Mouse (Mus musculus) hindbrain, embryonic 15.5 days (tissue): Measurements from ENCODE around the gene Tmem121b. TPM values are rescaled to one million over a fixed set of nuclear protein-coding genes. Genes with fewer than 3 reads are reported as not detected.

ENCODE experiments used
- ATAC-seq: fragments of 200-750 bp; cut with Nextera tagmentation; 2 replicates; pipeline ENCODE4 v1.8.0; 2017; ENCODE audit warnings: low read depth, moderate number of reproducible peaks, moderate TSS enrichment; ENCODE audit not compliant: low FRiP score
- H3K27ac ChIP-seq: fragments of 300-500 bp; sonication (generic); replicated peaks from 2 replicates; pipeline ENCODE4 v1.5.1; 2015; ENCODE audit warnings: mild to moderate bottlenecking, inconsistent platforms
- H3K27me3 ChIP-seq: fragments of 300-500 bp; sonication (generic); 2 replicates; pipeline ENCODE4 v1.6.1; 2015; ENCODE audit warnings: control low read depth, inconsistent platforms
- H3K36me3 ChIP-seq: fragments of 300-500 bp; sonication (generic); 2 replicates; pipeline ENCODE4 v1.6.1; 2015; ENCODE audit warnings: control low read depth, inconsistent platforms
- H3K4me1 ChIP-seq: fragments of 300-500 bp; sonication (generic); replicated peaks from 2 replicates; pipeline ENCODE4 v1.6.1; 2015; ENCODE audit warnings: control low read depth, inconsistent platforms
- H3K4me2 ChIP-seq: fragments of 300-500 bp; sonication (generic); 2 replicates; pipeline ENCODE4 v1.6.1; 2015; ENCODE audit warnings: moderate library complexity, mild to moderate bottlenecking, inconsistent platforms
- H3K4me3 ChIP-seq: fragments of 300-500 bp; sonication (generic); 2 replicates; pipeline ENCODE4 v1.5.1; 2015; ENCODE audit warnings: mild to moderate bottlenecking, inconsistent platforms
- H3K9ac ChIP-seq: fragments of 300-500 bp; sonication (generic); 2 replicates; pipeline ENCODE4 v1.6.1; 2015; ENCODE audit warnings: inconsistent platforms
- H3K9me3 ChIP-seq: fragments of 300-500 bp; sonication (generic); 2 replicates; pipeline ENCODE4 v1.6.1; 2016; ENCODE audit warnings: control low read depth, inconsistent platforms
- WGBS: fragments of 180-500 bp; shearing (Covaris S2); methylation state at CpG from one replicate; pipeline ENCODE4 v1.1.7; 2015; 5-methylcytosine and 5-hydroxymethylcytosine counted together
- polyA plus RNA-seq: library from polyadenylated mRNA; unstranded; fragments of >200 nt; fragmentation: Nextera tagmentation; extraction: Ambion mirVana; gene quantifications from 2 replicates; pipeline ENCODE4 v1.2.1, GENCODE M21; 2015

The Tmem121b gene
- polyA plus RNA-seq, 1 experiment from 2014 or later: 3.5 TPM

DNA sequence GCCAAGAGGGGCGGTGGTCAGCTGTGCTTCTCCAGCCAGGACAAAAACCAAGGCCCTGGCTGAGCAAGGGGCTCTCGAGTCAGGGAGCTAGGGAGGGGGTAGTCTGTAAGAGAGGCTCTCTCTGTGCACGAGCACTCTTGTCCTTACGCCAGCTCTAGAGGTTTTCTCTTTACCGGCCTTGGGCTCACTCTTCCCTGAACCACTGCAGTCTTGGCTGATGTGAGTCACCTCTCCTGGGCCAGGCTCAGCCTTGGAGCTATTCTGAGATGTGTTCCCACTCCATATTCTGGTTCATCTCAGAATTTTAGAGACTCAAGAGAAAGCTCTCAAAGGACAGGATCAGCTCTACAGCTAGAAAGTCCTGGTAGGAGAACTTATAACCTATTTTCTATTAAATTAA is 23.7 kb upstream of the Tmem121b start:
- H3K9me3 ChIP-seq: no peaks in the 10 kb centered on the region
- 84% methylated on average over 5 of the region's 5 CpGs for WGBS
- H3K9ac ChIP-seq: no peak overlapping the region
- H3K4me3 ChIP-seq: no peak overlapping the region
- H3K4me1 ChIP-seq: no peaks in the 10 kb centered on the region
- ATAC-seq: no peak
- no peak overlapping the region for H3K27ac ChIP-seq
- no peak overlapping the region for H3K4me2 ChIP-seq
- peaks cover 24% of the 10 kb centered on the region for H3K36me3 ChIP-seq
- no peaks in the 10 kb centered on the region for H3K27me3 ChIP-seq

DNA sequence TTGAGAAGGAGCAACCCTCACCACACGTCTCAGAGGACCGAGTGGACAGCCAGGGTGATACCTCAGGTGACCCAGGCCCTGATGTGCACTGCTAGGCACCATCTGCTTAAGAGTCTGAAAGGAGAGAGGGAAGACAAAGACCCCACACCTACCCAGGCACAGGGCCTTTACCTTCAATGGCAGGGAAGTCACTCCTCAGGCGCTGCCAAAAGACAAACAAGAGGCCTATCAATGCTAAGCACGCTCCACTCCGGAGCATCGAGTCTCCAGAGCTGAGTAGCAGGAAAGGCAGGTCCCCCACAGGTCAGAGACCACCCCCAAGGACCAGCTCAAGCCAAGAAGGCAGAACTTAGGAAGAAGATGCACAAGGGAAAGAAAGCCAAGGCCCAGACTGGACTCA is 23.3 kb upstream of the Tmem121b start:
- no peak overlapping the region for H3K4me3 ChIP-seq
- WGBS: 89% methylated on average over 6 of the region's 6 CpGs
- H3K4me1 ChIP-seq: no peaks in the 10 kb centered on the region
- H3K27ac ChIP-seq: no peak overlapping the region
- no peak for ATAC-seq
- no peaks in the 10 kb centered on the region for H3K27me3 ChIP-seq
- H3K9me3 ChIP-seq: no peaks in the 10 kb centered on the region
- H3K36me3 ChIP-seq: peaks cover 21% of the 10 kb centered on the region
- H3K4me2 ChIP-seq: no peak overlapping the region
- no peak overlapping the region for H3K9ac ChIP-seq

DNA sequence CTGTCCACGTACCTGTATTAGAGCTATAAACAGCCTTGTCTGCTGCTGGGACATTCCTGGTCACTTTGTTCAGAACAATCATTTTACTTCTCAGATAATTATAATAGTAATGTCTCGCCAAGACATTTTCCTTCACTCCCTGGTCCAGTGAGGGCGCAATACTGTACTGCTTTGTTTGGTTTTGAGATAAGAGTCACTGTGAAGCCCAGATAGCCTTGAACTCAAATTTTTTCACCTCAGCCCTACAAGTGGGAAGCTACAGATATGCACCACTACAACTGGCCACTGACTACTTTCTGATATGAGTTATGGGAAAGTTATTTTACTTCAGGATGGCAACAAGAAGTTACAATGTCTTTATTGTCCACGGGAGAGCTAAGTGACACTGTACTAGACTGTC is 22.8 kb upstream of the Tmem121b start:
- no peak overlapping the region for H3K27ac ChIP-seq
- ATAC-seq: no peak
- H3K27me3 ChIP-seq: no peaks in the 10 kb centered on the region
- no peaks in the 10 kb centered on the region for H3K9me3 ChIP-seq
- no peaks in the 10 kb centered on the region for H3K4me1 ChIP-seq
- peaks cover 17% of the 10 kb centered on the region for H3K36me3 ChIP-seq
- H3K4me3 ChIP-seq: no peak overlapping the region
- WGBS: 94% methylated on average over 4 of the region's 4 CpGs
- no peak overlapping the region for H3K4me2 ChIP-seq
- H3K9ac ChIP-seq: no peak overlapping the region

DNA sequence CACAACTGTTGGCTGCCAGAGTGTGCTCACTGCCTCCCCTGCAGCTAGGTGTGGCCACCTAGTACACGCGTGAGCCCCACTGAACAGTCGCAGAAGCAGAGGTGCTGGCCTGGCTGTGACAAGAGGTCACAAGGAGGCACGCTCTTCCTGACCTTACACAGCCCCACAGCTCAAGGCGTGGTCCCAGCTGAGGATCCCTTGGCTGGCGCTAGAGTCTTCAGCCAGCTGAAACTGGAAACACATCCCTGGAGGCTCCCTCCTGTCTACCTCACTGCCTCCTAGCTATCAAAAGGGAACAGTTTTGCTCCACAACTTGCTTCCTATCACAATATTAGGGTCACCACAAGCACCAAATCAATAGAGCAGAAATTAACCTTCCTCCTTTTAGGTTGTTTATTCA is 17.6 kb upstream of the Tmem121b start:
- Histone ChIP-seq H3K4me2 (no peak overlapping the region), H3K36me3 (peaks cover 27% of the 10 kb centered on the region), H3K4me1 (no peaks in the 10 kb centered on the region), H3K4me3 (no peak overlapping the region), H3K9me3 (no peaks in the 10 kb centered on the region), H3K27me3 (no peaks in the 10 kb centered on the region), H3K9ac (no peak overlapping the region), H3K27ac (no peak overlapping the region)
- no peak for ATAC-seq
- 90% methylated on average over 6 of the region's 6 CpGs for whole genome bisulfite sequencing

DNA sequence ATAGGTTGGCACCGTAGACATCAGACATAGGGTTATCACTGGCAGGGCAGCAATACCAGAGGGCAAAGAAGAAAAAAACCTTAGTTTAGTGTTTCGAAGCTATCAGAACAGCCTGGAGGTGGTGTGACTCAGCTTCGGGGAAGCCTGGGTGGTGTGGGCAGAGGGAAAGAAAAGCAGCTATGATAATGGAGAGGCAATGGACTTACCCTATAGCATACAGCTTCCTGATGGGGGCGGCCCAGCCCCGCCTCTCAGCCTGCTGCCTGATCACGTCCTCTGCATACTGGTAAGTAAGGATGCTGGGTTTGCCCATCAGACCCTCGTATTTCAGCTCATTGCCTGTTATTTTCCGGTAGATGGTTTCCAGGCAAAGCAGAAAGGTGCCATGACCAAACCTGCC is 16.8 kb upstream of the Tmem121b start:
- Histone ChIP-seq H3K4me2 (no peak overlapping the region), H3K27ac (no peak overlapping the region), H3K4me3 (no peak overlapping the region), H3K9ac (no peak overlapping the region), H3K9me3 (no peaks in the 10 kb centered on the region), H3K27me3 (no peaks in the 10 kb centered on the region), H3K4me1 (no peaks in the 10 kb centered on the region), H3K36me3 (peaks cover 27% of the 10 kb centered on the region)
- 93% methylated on average over 8 of the region's 8 CpGs for WGBS
- no peak for ATAC-seq

DNA sequence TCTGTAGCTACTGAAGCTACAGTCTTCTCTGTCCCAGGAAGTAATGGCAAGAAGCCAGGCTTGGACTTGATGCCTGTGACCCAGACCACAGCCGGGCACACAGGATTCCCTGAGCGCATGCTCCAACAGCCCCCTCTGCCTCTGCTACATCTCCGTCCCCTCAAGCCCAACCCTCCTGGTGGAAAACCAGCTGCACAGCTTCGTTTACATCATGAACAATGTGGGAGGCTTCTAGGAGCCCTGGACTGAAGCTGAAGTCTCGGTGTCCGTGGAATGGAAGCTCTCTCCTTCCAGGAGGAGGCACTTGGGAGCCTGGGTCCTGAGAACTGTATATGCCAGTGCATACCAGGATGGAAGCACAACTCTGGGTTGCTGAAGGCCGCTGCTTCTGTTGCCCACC is 16.4 kb upstream of the Tmem121b start:
- Histone ChIP-seq H3K27me3 (no peaks in the 10 kb centered on the region), H3K4me1 (no peaks in the 10 kb centered on the region), H3K9ac (no peak overlapping the region), H3K4me3 (no peak overlapping the region), H3K27ac (no peak overlapping the region), H3K4me2 (no peak overlapping the region), H3K9me3 (no peaks in the 10 kb centered on the region), H3K36me3 (peaks cover 27% of the 10 kb centered on the region)
- WGBS: 84% methylated on average over 7 of the region's 7 CpGs
- no peak for ATAC-seq

DNA sequence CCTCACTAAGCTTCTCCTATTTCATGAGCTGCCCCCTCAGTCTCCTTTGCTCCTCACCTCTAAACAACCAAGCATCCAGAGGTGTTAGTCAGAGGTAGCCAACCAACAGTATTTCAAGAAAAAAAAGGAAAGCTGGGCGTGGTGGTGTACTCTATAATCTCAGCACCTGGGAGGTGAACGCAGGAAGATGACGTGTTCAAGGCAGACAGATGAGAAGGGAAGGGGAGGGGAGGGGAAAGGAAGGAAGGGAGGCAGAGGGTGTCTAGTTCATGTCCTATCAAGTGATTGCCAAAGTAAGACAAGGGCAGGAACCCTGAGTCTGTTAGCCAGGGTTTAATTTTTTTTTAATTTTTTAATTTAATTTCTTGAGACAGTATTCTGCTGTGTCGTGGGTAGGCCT is 15.0 kb upstream of the Tmem121b start:
- WGBS: 90% methylated on average over 4 of the region's 4 CpGs
- H3K4me1 ChIP-seq: no peaks in the 10 kb centered on the region
- H3K4me2 ChIP-seq: no peak overlapping the region
- H3K27ac ChIP-seq: no peak overlapping the region
- H3K4me3 ChIP-seq: no peak overlapping the region
- H3K9me3 ChIP-seq: no peaks in the 10 kb centered on the region
- no peaks in the 10 kb centered on the region for H3K27me3 ChIP-seq
- peaks cover 23% of the 10 kb centered on the region for H3K36me3 ChIP-seq
- no peak for ATAC-seq
- no peak overlapping the region for H3K9ac ChIP-seq

DNA sequence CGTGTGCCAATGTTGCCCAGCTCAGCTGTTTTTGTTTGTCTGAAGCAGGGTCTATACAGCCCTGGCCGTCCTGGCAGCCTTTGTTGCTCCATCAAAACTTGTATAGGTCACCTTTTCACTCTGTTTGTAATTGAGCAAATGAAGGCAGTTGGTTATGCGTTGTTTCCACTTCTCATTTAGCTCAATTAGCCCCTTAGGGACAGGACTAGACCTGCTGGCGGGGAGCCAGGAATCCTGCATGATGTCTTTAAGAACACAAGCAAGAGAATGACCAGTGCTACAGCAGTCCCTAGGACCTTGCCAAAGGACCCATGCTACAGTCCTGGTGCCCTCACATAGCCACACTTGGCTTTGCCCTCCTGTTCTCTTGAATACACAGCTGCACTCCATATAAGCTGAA is 11.9 kb upstream of the Tmem121b start:
- 50% methylated on average over 4 of the region's 4 CpGs for WGBS
- ATAC-seq: 0 out of 2 replicates have a peak, but pooled peaks have one; percentile 33
- no peak overlapping the region for H3K4me3 ChIP-seq
- H3K4me1 ChIP-seq: no peaks in the 10 kb centered on the region
- no peaks in the 10 kb centered on the region for H3K27me3 ChIP-seq
- 0 out of 2 replicates have a peak, but pooled peaks cover 2% of the 10 kb centered on the region for H3K9me3 ChIP-seq
- H3K36me3 ChIP-seq: peaks cover 20% of the 10 kb centered on the region
- no peak overlapping the region for H3K9ac ChIP-seq
- H3K4me2 ChIP-seq: no peak overlapping the region
- no peak overlapping the region for H3K27ac ChIP-seq

DNA sequence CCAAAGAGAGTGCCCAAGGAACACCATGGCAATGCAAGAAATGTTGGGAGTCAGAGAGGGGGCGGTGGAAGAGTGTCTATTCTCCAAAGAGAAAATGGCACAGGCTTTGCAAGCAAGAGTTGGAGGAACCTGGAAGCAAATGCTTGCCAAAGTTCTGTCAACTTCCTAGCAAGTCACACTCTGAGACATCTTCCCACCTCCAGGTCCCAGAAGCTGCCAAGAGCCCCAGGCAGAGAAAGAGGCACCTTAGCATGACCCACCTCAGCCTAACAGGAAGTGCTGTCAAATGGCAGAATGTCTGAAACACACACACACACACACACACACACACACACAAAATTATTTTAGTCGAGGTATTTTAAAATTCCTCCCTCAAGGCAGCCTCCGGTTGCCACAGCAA is 10.4 kb upstream of the Tmem121b start:
- WGBS: 72% methylated on average over 3 of the region's 3 CpGs
- Histone ChIP-seq H3K4me3 (no peak overlapping the region), H3K27ac (no peak overlapping the region), H3K9ac (no peak overlapping the region), H3K27me3 (no peaks in the 10 kb centered on the region), H3K4me2 (no peak overlapping the region), H3K4me1 (no peaks in the 10 kb centered on the region), H3K9me3 (0 out of 2 replicates have a peak, but pooled peaks cover 3% of the 10 kb centered on the region), H3K36me3 (peaks cover 9% of the 10 kb centered on the region; the same call in 1 of the 2 replicates)
- ATAC-seq: no peak

DNA sequence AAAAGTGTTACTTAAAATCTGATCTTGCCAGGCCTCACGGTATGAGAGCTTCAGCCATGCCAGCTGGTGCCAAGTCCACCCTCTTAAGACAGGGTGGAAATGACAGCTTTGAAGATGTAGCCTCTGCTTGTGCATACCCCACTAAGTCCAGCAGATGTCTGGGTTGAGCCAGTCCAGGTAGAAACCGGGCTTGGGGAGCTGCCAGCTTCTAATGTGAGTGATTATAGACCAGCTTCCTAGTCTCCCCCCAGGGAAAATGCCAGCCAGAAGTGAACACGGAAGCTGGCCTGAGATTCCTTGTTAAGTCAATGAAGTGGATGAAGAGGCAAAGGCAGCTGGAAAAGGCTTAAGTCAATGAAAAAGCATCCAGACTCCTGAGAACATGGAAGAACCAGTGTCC is 2.9 kb upstream of the Tmem121b start:
- Histone ChIP-seq H3K4me1 (peaks cover 40% of the 10 kb centered on the region), H3K4me3 (no peak overlapping the region), H3K4me2 (no peak overlapping the region), H3K9me3 (0 out of 2 replicates have a peak, but pooled peaks cover 3% of the 10 kb centered on the region), H3K36me3 (no peaks in the 10 kb centered on the region), H3K9ac (no peak overlapping the region), H3K27ac (no peak overlapping the region), H3K27me3 (no peaks in the 10 kb centered on the region)
- ATAC-seq: no peak
- WGBS: 34% methylated on average over 3 of the region's 3 CpGs

DNA sequence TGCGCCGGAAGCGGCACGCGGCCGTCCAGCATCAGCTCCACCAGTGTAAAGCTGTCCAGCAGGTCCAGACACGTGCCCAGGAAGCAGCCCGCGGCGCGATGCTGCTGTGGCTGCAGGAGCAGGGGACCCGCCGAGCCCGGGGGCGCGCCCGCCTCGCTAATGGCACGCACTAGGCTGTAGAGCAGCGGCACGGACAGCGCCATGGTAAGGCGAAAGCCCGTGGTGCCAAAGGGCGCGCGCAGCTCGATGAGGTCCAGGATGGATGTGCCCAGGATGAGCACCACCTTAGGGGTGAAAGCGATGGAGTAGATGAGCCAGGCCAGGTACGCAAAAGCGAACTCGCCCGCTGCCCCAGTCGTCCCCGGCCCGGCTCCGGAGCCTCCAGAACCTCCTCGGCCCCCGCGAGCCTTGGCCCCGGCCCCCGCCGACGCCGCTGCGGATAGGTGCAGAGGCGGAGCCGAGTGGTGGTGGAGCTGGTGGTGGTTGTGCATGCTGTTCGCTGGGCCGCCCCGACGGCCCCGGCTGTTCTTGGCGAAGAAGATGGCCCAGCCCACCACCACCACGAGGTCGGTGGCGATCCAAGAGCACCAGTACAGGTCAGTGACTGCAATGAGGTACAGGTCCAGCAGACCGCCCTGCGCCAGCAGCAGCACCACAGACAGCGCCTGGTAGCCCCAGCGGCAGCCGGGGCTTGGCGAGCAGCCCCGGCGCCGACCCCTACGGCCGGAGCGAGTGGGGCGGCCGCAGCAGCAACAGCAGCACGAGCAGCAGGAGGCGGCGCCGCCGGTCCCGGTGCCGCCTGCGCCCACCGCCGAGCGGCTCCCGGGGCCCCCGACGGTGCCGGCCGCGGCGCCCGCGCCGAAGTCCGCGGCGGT is 871 bp downstream of the Tmem121b start:
- Histone ChIP-seq H3K9ac (peak overlapping the region; percentile 87), H3K27me3 (no peaks in the 10 kb centered on the region), H3K9me3 (no peaks in the 10 kb centered on the region), H3K27ac (peak overlapping the region; percentile 97), H3K4me1 (peaks cover 62% of the 10 kb centered on the region), H3K36me3 (no peaks in the 10 kb centered on the region), H3K4me2 (peak overlapping the region; percentile 80), H3K4me3 (peak overlapping the region; percentile 90)
- ATAC-seq: peak; percentile 23
- under 1% methylated on average over 82 of the region's 95 CpGs for WGBS

DNA sequence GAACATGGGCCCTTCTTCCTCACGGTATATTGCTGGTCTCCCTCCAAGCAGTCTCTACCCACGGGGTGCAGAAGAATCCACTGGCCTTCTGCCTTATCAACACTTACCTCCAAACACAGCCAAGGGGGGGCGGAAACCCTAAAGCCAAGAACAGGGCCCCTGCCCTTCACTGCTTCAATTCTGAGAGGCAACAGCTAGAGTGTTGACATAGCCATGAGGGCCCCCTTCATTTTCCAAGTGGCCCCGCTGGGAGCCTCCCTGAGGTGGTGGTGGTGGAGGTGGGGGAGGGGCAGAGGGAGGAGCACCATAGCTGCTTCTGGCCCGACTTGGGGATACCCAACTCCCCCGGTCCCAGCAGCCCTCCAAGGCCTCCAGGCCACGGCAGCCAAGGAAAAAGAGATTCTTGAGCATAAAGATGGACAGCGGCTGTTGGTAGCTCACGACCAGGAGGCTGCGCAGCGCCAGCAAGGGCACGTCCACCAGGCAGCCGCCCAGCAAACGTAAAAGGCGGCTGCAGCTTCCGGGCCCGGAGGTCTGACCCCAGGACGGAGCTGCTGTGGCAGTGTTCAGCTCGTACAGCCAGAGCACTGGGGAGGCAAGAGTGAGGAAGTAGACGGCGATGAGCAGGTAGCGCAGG is 1.6 kb downstream of the Tmem121b start:
- no peaks in the 10 kb centered on the region for H3K27me3 ChIP-seq

More for the DNA sequence above, 1.6 kb downstream of the Tmem121b start:
- WGBS: 10% methylated on average over 22 of the region's 22 CpGs
- H3K4me1 ChIP-seq: peaks cover 62% of the 10 kb centered on the region
- peak overlapping the region; percentile 97; the same call in 1 of the 2 replicates for H3K27ac ChIP-seq
- peak overlapping the region; percentile 87 for H3K9ac ChIP-seq
- H3K4me2 ChIP-seq: peak overlapping the region; percentile 80
- no peaks in the 10 kb centered on the region for H3K9me3 ChIP-seq
- H3K36me3 ChIP-seq: no peaks in the 10 kb centered on the region
- H3K4me3 ChIP-seq: peak overlapping the region; percentile 90
- ATAC-seq: no peak
